Mouse (Mus musculus): ENCODE measurements at regions not wholly inside any gene's neighbourhood (a gene's known extent, or its start where the extent isn't known, plus 50 kb on each side); places are given as distances from the start of the nearest gene placed in this dataset.

DNA sequence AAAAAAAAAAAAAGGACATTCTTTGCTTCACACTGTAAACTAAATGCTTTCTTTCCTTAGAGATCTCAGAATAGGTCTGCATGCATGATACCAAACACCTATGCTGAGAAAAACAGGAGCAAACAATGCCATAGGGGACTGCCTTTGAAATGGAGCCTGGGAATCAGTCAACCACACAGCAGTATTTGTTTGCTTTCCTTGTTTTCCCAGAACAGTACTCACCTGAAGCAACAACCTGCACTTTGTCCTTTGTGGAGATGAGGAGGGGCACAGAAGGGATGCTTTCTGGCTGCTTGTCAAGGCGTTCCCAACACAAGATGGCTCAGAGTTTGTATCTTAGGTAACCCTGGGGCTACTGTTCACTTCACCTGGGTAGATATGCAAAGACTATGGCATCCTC is 690.5 kb downstream of the Inhba start:
- no peaks in the 10 kb centered on the region for H3K36me3 ChIP-seq (ENCODE audit: control insufficient read depth, insufficient read depth, low read length)
- H3K27ac ChIP-seq (ENCODE audit: low read length): no peak overlapping the region
- no peak for ATAC-seq (ENCODE audit: low read depth)
- no peaks in the 10 kb centered on the region for H3K4me1 ChIP-seq (replicated peaks; ENCODE audit: control insufficient read depth, insufficient read depth, low read length)
- no peak overlapping the region for H3K4me2 ChIP-seq (ENCODE audit: low read depth, low read length)
- H3K9me3 ChIP-seq (ENCODE audit: control insufficient read depth, low read length): no peaks in the 10 kb centered on the region
- no peak overlapping the region for H3K9ac ChIP-seq (ENCODE audit: low read length)
- H3K27me3 ChIP-seq (ENCODE audit: control insufficient read depth, insufficient read depth, low read depth, low read length): no peaks in the 10 kb centered on the region
- 70% methylated on average over 1 of the region's 1 CpGs for WGBS
- H3K4me3 ChIP-seq (ENCODE audit: low read length): no peak overlapping the region

DNA sequence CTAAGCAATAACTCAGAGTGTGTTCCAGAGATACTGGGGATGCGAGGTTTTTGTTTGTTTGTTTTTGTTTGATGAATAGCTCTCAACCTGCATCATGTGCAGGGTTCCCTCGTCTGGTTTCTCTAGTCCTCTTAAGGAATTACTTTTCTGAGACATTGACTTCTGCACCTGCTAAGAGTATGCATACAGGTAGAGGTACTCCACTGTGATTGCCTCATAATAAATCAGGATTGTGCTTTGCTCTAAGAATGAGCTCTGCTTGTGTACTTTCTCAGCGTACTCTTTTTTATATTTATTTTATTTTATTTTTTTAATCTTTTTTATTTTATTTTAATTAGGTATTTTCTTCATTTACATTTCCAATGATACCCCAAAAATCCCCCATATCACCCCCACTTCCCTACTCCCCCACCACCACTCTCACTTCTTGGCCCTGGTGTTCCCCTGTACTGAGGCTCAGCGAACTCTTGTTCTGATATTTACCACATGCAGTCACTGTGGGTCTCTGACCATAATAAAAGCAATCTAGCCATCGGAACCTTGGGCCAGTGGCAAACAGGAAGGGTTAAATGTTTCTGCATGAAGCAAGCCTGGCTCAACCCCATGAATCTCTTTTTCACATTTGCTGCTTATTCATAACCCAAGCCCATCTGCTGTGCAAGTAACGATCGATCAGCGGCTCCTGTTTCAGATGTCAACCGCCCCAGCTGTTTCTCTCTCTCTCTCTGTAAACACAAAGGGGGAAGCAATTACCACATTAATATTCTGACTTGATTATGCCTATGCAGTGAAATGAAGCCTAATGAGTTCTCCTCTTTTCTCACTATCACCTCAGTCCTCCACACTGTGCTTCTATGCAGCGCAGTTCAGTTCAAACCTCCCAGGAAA is 693.8 kb downstream of the Inhba start:
- H3K27me3 ChIP-seq (ENCODE audit: control insufficient read depth, insufficient read depth, low read depth, low read length): no peaks in the 10 kb centered on the region
- WGBS: 64% methylated on average over 10 of the region's 10 CpGs
- no peak for ATAC-seq (ENCODE audit: low read depth)
- no peak overlapping the region for H3K27ac ChIP-seq (ENCODE audit: low read length)
- H3K4me2 ChIP-seq (ENCODE audit: low read depth, low read length): no peak overlapping the region
- no peaks in the 10 kb centered on the region for H3K9me3 ChIP-seq (ENCODE audit: control insufficient read depth, low read length)
- H3K4me3 ChIP-seq (ENCODE audit: low read length): no peak overlapping the region
- no peak overlapping the region for H3K9ac ChIP-seq (ENCODE audit: low read length)
- H3K4me1 ChIP-seq (replicated peaks; ENCODE audit: control insufficient read depth, insufficient read depth, low read length): no peaks in the 10 kb centered on the region
- no peaks in the 10 kb centered on the region for H3K36me3 ChIP-seq (ENCODE audit: control insufficient read depth, insufficient read depth, low read length)

DNA sequence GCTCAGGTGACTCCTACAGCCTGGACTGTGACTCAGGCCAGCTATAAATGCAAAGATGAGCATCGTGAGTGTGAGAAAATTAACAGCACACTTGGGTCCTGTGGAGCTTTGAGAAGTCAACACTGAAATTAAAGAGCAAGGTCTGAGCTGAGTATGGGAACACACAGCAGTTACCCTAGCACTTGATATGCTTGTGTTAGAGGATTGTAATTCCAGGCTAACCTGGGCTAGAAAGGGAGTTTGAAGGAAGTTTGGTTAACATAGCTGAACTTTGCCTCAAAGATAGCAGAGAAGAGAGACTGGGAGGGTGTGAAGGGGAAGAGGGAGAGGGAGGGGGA is 694.4 kb downstream of the Inhba start:
- Histone ChIP-seq H3K4me2 (ENCODE audit: low read depth, low read length) (no peak overlapping the region), H3K9me3 (ENCODE audit: control insufficient read depth, low read length) (no peaks in the 10 kb centered on the region), H3K4me3 (ENCODE audit: low read length) (no peak overlapping the region), H3K27me3 (ENCODE audit: control insufficient read depth, insufficient read depth, low read depth, low read length) (no peaks in the 10 kb centered on the region), H3K4me1 (replicated peaks; ENCODE audit: control insufficient read depth, insufficient read depth, low read length) (no peaks in the 10 kb centered on the region), H3K36me3 (ENCODE audit: control insufficient read depth, insufficient read depth, low read length) (no peaks in the 10 kb centered on the region), H3K9ac (ENCODE audit: low read length) (no peak overlapping the region), H3K27ac (ENCODE audit: low read length) (no peak overlapping the region)
- ATAC-seq (ENCODE audit: low read depth): no peak
- WGBS: 44% methylated on average over 1 of the region's 1 CpGs

DNA sequence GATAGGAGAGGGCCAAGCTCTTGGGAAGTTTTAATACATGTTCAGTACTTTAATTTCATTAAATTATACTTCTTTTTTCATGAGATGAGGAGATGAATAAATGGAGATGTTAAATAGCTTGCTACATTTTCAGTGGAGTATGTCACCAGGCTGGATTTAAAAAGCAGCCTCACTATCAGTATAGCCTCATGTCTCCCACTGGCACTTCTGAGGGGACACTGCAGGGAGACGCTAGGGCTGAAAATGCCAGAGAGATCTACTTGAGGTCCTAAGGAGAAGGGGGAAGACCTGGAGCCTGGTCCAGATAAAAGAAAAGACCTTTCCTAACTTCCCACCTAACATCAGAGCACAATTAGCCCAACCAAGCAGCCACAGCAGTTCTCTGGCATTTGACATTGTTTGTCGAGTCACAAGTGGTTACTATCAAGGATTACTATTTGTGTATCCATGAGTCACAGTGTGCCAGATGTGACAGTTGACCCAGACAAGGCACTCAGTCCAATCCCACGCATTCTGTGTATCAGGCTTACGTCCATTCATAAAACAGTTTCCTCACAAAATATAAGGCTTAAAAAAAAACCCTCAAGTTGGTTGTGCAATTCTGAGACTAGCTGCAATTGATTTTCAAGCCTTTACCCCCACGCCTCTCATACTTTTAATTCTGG is 703.8 kb downstream of the Inhba start:
- H3K36me3 ChIP-seq (ENCODE audit: control insufficient read depth, insufficient read depth, low read length): no peaks in the 10 kb centered on the region
- no peak overlapping the region for H3K9ac ChIP-seq (ENCODE audit: low read length)
- H3K9me3 ChIP-seq (ENCODE audit: control insufficient read depth, low read length): no peaks in the 10 kb centered on the region
- no peaks in the 10 kb centered on the region for H3K27me3 ChIP-seq (ENCODE audit: control insufficient read depth, insufficient read depth, low read depth, low read length)
- peak; percentile 52; the same call in 1 of the 2 replicates for ATAC-seq (ENCODE audit: low read depth)
- H3K4me2 ChIP-seq (ENCODE audit: low read depth, low read length): no peak overlapping the region
- 17% methylated on average over 5 of the region's 5 CpGs for WGBS
- H3K27ac ChIP-seq (ENCODE audit: low read length): no peak overlapping the region
- H3K4me3 ChIP-seq (ENCODE audit: low read length): no peak overlapping the region
- H3K4me1 ChIP-seq (replicated peaks; ENCODE audit: control insufficient read depth, insufficient read depth, low read length): peaks cover 4% of the 10 kb centered on the region; the same call in 1 of the 2 replicates

DNA sequence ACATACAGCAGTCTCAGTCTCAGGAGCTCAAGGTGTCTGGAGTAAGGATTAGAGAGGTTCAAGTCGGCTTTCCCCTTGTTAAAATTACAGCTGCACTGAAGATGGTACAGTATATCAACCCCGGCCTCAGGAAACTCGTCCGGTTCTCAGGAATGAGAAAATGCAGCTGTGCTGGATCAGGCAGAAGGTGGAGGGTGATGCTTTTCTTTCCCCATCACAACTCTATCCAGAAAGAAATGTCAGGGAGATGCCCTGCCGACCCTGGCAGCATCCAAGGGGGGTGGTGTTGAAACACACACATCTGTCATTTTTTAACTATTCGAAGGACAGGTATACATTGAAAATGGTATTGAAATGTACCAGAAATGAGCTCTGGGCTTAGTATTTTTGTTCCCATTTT is 704.7 kb downstream of the Inhba start:
- Histone ChIP-seq H3K9ac (ENCODE audit: low read length) (no peak overlapping the region), H3K4me1 (replicated peaks; ENCODE audit: control insufficient read depth, insufficient read depth, low read length) (peaks cover 4% of the 10 kb centered on the region; the same call in 1 of the 2 replicates), H3K27me3 (ENCODE audit: control insufficient read depth, insufficient read depth, low read depth, low read length) (no peaks in the 10 kb centered on the region), H3K36me3 (ENCODE audit: control insufficient read depth, insufficient read depth, low read length) (no peaks in the 10 kb centered on the region), H3K4me3 (ENCODE audit: low read length) (no peak overlapping the region), H3K9me3 (ENCODE audit: control insufficient read depth, low read length) (no peaks in the 10 kb centered on the region), H3K27ac (ENCODE audit: low read length) (no peak overlapping the region), H3K4me2 (ENCODE audit: low read depth, low read length) (no peak overlapping the region)
- WGBS: 20% methylated on average over 6 of the region's 6 CpGs
- ATAC-seq (ENCODE audit: low read depth): no peak

DNA sequence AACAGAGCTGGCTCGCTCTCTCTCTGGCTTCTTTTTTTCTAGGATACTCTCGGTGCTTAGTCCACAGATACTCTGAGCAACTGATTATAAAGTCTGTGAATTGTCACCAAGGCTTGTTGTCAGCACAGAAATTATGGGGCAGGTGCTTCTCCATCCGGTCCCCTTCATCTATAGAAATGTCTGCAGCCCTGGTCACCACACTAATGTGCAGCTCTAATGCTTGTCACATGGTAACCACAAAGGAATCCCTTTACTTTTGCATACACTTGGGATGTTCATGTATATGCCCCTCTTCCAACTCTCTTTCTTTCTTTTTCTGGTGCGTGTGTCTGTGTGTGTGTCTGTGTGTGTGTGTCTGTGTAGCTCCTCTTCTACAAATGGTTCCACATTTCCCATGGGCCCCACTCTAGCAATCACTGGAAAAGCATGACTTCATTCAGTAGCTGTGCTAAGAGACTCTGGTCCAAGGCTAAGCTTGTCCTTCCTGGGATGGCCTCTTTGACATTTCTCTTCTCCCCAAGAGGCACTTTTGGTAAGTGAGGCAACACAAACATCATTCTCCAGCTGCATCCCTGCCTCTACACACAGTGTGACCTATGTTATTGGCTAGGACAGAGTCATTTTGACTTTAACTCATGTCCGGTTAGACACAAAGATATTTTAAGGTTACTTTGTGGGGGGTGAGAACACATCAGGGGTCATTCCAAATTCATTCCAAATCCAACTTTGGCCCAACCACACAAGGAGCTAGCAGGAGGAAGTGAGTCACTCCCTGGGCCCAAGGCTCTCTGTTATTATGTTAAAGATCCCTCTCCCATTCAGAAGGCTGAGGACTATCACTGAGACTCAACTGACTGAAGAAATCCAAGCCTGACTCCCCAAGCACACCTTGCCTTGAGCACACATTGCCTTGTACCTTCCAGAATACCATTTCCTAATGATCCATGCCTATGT is 705.4 kb downstream of the Inhba start:
- no peak overlapping the region for H3K4me3 ChIP-seq (ENCODE audit: low read length)
- H3K9ac ChIP-seq (ENCODE audit: low read length): no peak overlapping the region
- H3K27ac ChIP-seq (ENCODE audit: low read length): no peak overlapping the region
- peaks cover 4% of the 10 kb centered on the region; the same call in 1 of the 2 replicates for H3K4me1 ChIP-seq (replicated peaks; ENCODE audit: control insufficient read depth, insufficient read depth, low read length)
- H3K27me3 ChIP-seq (ENCODE audit: control insufficient read depth, insufficient read depth, low read depth, low read length): no peaks in the 10 kb centered on the region
- no peaks in the 10 kb centered on the region for H3K36me3 ChIP-seq (ENCODE audit: control insufficient read depth, insufficient read depth, low read length)
- ATAC-seq (ENCODE audit: low read depth): no peak
- WGBS: 65% methylated on average over 5 of the region's 5 CpGs
- no peak overlapping the region for H3K4me2 ChIP-seq (ENCODE audit: low read depth, low read length)
- no peaks in the 10 kb centered on the region for H3K9me3 ChIP-seq (ENCODE audit: control insufficient read depth, low read length)

DNA sequence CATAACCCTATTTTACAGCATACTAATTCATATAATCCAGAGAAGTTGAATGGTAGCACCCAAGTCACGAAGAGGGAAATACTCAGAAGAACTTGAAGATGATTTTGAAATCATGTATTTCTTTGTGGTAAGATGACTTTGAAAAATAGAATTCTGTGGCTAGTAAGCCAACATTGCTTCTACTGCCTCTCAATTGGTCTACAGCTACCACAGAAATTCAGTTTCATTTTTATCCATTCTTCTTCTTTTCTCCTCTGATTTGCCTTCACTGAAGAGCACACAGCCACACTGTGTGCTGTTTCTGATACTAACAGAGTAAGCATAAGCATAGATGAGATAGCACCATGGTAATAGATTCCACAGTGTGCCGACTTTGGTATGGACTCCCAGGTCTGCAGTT is 708.4 kb downstream of the Inhba start:
- Histone ChIP-seq H3K9ac (ENCODE audit: low read length) (no peak overlapping the region), H3K27me3 (ENCODE audit: control insufficient read depth, insufficient read depth, low read depth, low read length) (no peaks in the 10 kb centered on the region), H3K4me2 (ENCODE audit: low read depth, low read length) (no peak overlapping the region), H3K9me3 (ENCODE audit: control insufficient read depth, low read length) (no peaks in the 10 kb centered on the region), H3K4me3 (ENCODE audit: low read length) (no peak overlapping the region), H3K27ac (ENCODE audit: low read length) (no peak overlapping the region), H3K4me1 (replicated peaks; ENCODE audit: control insufficient read depth, insufficient read depth, low read length) (peaks cover 4% of the 10 kb centered on the region; the same call in 1 of the 2 replicates), H3K36me3 (ENCODE audit: control insufficient read depth, insufficient read depth, low read length) (no peaks in the 10 kb centered on the region)
- ATAC-seq (ENCODE audit: low read depth): no peak
- 78% methylated on average over 2 of the region's 2 CpGs for WGBS

DNA sequence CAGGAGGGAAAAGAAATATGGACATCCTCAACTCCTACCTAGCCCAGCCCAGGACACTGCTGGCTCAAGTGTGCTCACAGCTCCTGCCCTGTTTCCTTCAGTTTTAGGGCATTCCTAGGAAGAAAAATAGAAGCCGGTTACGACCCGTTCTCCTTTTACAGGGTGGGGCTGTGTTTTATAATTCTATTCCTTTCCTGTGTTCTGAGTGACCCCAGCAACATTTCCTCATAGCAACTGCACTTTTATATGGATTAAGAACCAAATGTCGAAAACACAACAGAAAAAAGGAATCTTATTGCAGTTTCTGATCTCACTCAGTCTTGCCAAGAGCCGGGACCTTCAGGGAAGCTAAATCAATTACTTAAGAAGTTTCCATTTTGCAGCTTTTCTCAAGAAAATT is 713.7 kb downstream of the Inhba start:
- H3K27ac ChIP-seq (ENCODE audit: low read length): no peak overlapping the region
- no peak for ATAC-seq (ENCODE audit: low read depth)
- no peaks in the 10 kb centered on the region for H3K36me3 ChIP-seq (ENCODE audit: control insufficient read depth, insufficient read depth, low read length)
- H3K4me1 ChIP-seq (replicated peaks; ENCODE audit: control insufficient read depth, insufficient read depth, low read length): no peaks in the 10 kb centered on the region
- no peaks in the 10 kb centered on the region for H3K9me3 ChIP-seq (ENCODE audit: control insufficient read depth, low read length)
- no peak overlapping the region for H3K9ac ChIP-seq (ENCODE audit: low read length)
- no peak overlapping the region for H3K4me3 ChIP-seq (ENCODE audit: low read length)
- no peak overlapping the region for H3K4me2 ChIP-seq (ENCODE audit: low read depth, low read length)
- H3K27me3 ChIP-seq (ENCODE audit: control insufficient read depth, insufficient read depth, low read depth, low read length): no peaks in the 10 kb centered on the region
- 76% methylated on average over 5 of the region's 5 CpGs for WGBS

DNA sequence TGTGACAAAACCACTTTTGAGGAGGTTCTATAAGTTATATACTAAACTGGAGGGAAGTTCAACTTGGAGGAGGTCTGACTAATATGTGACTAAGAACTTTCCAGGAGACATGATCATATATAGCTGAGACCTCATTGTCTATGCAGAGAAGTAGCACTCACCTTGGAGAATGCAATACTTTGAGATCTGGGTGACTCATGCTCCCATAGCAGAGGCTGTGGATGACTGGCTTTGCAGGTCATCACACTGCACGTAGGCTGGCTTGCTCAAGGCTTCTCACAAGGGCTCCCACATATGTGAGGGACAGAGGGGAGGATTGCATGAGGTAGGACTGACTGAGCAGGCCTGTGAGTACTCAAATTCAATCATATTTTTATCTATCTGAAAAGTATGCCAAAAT is 726.7 kb downstream of the Inhba start:
- no peaks in the 10 kb centered on the region for H3K9me3 ChIP-seq (ENCODE audit: control insufficient read depth, low read length)
- H3K4me1 ChIP-seq (replicated peaks; ENCODE audit: control insufficient read depth, insufficient read depth, low read length): no peaks in the 10 kb centered on the region

More for the DNA sequence above, 726.7 kb downstream of the Inhba start:
- WGBS: 63% methylated on average over 1 of the region's 1 CpGs
- Histone ChIP-seq H3K27me3 (ENCODE audit: control insufficient read depth, insufficient read depth, low read depth, low read length) (no peaks in the 10 kb centered on the region), H3K4me3 (ENCODE audit: low read length) (no peak overlapping the region), H3K27ac (ENCODE audit: low read length) (no peak overlapping the region), H3K4me2 (ENCODE audit: low read depth, low read length) (no peak overlapping the region), H3K36me3 (ENCODE audit: control insufficient read depth, insufficient read depth, low read length) (no peaks in the 10 kb centered on the region), H3K9ac (ENCODE audit: low read length) (no peak overlapping the region)
- no peak for ATAC-seq (ENCODE audit: low read depth)
